Mouse (Mus musculus) embryonic fibroblast, embryonic 13.5 days (primary cell): ENCODE results near the gene Uba7.

Source experiments
- CTCF ChIP-seq: IDR thresholded peaks from 2 replicates; pipeline ENCODE4 v1.5.1; 2011; ENCODE audit warnings: mild to moderate bottlenecking, control low read depth, low read length, moderate library complexity, borderline replicate concordance; ENCODE audit not compliant: insufficient read depth
- POLR2A ChIP-seq: IDR thresholded peaks from 2 replicates; pipeline ENCODE4 v1.6.1; 2011; ENCODE audit warnings: low read depth, mild to moderate bottlenecking, control low read depth, low read length, moderate library complexity

DNA sequence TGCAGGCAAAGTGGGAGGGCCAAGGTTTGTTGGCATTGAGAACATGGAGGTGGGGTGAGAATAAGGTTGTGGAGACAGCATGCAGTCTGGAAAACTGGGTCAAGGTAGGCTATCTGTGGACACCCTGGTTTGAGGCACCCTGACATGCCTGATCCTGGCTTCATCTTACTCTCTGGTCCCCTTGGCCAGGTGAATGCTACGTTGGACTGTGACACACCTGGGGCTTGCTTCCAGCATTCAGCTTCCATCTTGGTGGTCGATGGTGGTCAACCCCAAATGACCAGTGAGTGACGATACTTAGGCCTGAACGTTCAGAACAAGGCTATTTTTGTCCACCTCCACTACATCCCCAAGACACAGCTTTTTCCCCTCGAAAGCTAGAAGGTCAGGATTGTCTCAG is 20.7 kb downstream of the Uba7 start, which contains the start of gene Gm20662:
- TF ChIP-seq CTCF (no peak), POLR2A (no peak)
